Mouse (Mus musculus): ENCODE measurements at regions not wholly inside any gene's neighbourhood (a gene's known extent, or its start where the extent isn't known, plus 50 kb on each side); places are given as distances from the start of the nearest gene placed in this dataset.
"Not testable (repeated sequence)": the region's sequence is repeated elsewhere in the genome, so short reads cannot be mapped to it uniquely, and the experiment has no call there.

DNA sequence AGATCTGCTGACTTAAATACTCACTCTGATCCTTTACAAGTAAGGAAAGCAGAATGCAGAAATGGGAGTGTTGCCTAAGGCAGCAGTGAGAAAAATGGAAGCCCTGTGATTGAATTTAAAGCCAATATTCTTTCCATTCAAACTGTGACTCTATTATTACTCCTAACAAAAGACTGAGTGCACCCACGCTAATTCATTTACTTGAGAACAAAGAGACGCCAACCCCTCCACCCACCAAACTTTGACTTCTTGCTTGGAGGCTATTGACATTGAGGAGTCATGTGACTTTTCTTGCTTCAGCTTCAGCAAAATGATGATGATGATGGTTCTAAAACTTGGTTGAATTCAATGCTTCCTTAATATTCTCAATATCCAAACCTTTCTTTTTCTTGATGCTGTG, 245.6 kb downstream of the Enc1 start:
- DNase-seq (ENCODE audit: low spot score), result no peak

GRCm38 (mm10) chr13:97485886-97486285, 245.0 kb downstream of the Enc1 start:
- no peak for DNase-seq (ENCODE audit: low spot score)

- DNase-seq (ENCODE audit: low spot score), result no peak
Observed at GRCm38 (mm10) chr13:97484808-97485545, 244.1 kb downstream of the Enc1 start.

DNA sequence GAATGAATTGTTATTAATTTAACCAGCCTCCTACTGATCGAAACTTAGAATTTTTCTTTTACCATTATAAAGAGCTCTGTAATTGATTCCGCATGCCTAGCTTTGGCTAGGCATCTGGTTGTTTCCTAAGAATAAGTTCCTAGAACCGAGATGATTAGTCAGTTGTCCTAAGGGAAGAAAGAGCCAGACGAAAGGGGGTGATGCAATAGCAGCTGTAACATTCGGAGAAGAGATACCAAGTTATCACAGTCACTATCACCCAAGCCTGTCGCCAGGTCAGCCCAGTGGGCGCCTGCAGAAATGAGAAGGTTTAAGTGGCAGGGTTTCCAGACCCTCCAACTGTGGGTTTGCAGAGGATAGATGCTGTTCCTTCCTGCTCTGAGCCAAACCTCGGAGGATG, 242.8 kb downstream of the Enc1 start:
- DNase-seq (ENCODE audit: low spot score), result no peak

GRCm38 (mm10) chr13:97482439-97482946, 241.6 kb downstream of the Enc1 start:
- no peak for DNase-seq (ENCODE audit: low spot score)

GRCm38 (mm10) chr13:97481259-97481658, 240.4 kb downstream of the Enc1 start:
- DNase-seq (ENCODE audit: low spot score), result no peak

DNA sequence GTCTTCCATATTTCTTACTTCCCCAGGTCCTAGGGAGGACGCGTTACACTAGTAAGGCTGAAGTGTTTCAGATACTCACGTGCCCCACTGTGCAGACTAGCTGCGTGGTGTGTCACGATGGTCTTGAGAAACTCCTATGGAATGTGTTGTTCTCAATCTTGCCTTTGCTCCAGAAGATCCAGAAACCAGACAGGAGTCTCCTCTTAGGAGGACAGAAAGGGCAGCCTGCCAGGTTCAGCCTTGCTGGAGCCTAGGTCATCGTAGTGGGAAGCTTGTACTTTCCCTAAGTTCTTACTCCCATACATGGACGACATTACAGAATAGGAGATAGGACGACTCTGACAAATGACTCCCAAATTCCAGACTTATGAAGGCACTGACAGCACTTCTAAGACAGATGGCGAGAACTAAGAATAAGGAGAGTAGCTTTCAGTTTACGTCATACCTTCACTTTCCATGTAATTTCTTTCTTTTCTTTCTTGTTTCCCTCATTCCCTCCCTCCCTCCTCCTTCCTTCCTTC, 238.2 kb downstream of the Enc1 start:
- DNase-seq (ENCODE audit: low spot score), result no peak

GRCm38 (mm10) chr13:97473971-97474365, 233.1 kb downstream of the Enc1 start:
- no peak for DNase-seq (ENCODE audit: low spot score)

DNA sequence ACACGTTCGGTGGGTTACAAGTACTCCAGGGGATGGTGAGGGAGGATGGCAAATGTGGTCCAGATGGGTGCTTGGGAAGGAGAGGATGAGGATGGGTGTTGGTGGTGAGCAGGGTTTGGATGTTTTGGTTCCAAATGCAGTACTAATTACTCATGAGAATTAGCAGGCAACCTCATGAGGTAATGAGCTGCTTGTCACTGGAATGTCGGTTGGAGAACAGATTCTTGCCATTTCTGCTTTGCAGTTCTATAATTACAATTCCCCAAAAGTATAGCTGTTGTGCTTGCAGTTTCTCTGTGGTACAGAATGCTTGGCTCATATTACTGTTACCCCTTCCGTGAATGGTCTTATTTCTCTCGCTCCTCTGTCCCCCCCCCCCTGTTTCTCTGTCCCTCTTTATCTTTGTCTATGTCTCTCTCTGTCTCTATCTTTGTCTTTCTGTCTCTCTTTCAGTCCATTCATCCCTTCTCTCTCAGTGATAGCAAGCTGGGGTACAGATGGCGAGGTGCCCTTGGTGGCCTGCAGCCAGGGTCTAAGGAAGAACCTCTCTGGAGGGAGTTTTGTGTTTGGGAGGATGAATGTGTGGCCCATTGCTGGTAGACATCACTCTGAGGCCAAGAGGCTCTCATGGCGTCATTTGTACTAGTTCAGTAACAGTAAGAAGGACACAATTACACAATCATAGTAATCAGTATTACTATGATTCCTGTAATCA, 232.5 kb downstream of the Enc1 start:
- DNase-seq (ENCODE audit: low spot score), result no peak

- DNase-seq (ENCODE audit: low spot score), result no peak
Observed at GRCm38 (mm10) chr13:97469999-97470398, 229.1 kb downstream of the Enc1 start.

DNA sequence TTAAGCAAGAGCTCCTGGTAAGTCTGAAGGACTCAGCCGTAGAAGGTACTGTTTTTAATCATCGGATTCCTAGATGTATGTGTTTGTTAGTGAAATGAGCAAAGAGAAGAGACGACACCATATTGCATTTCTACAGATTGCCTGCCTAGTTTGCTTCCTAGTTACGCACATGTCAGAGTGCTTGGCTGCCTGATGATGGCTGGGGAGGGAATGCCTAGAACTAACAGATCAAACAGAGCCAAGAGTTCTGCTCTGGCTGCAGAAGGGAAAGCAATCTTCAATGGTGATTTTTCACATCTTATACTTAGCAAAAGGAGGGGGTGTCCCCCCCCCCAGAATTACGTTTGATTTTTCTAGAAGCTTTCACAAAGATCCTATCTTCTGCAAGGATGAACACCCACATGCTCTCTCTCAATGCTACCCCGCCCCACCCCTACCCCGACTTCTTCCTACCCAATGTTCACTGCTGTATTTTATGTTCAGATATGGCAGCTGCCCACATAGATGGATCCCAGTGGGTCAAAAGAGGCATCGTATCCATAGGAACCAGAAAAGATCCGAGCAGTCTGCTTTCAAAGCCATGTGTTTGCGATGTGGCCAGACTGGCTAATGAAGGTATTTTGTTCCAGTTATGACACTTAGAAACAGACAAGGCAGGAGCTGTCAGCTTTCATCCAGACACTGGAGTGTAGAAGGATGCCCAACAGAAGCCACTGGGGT, 228.1 kb downstream of the Enc1 start:
- no peak for DNase-seq (ENCODE audit: low spot score)

DNA sequence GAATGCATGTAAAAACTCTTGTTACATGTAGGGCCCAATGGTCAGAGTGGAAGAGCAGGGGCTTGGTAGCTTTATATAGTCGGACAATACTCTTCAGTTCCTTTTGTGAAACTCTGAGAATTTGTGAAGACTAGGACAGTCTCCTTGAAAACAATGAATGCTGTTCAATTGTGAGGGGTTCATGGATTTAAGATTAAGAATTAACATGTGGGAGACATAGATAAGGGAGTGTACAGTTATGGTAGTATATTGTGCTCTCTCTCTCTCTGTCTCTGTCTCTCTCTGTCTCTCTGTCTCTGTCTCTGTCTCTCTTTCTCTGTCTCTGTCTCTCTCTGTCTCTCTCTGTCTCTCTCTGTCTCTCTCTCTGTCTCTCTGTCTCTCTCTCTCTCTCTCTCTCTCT, 225.7 kb downstream of the Enc1 start:
- not testable (repeated sequence) for DNase-seq (ENCODE audit: low spot score)

DNA sequence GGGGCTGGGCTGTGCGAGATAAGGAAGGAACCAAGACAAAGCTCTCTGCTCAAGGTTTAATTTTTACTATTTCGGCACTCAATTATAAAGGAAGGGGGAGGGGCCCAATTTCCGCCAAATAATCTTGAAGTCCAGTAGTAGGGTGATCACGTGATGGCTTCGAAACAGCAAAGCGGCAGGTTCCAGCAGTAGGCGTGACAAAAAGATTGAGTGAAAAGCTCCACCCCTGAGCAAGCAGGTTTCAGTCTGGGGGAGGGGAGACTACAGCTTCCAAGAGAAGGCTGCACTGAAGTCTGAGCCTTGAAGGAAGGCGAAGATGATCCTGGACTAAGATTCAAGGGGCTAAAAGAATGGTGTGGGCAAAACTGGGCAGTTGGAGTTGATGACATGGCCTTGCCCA, 222.9 kb downstream of the Enc1 start:
- DNase-seq (ENCODE audit: low spot score), result no peak

GRCm38 (mm10) chr13:97462884-97463235, 222.0 kb downstream of the Enc1 start:
- no peak for DNase-seq (ENCODE audit: low spot score)

GRCm38 (mm10) chr13:97462110-97462883, 221.4 kb downstream of the Enc1 start:
- DNase-seq (ENCODE audit: low spot score), result no peak

- no peak for DNase-seq (ENCODE audit: low spot score)
Observed at GRCm38 (mm10) chr13:97461207-97461606, 220.3 kb downstream of the Enc1 start.

- no peak for DNase-seq (ENCODE audit: low spot score)
Observed at GRCm38 (mm10) chr13:97459106-97459505, 218.2 kb downstream of the Enc1 start.

GRCm38 (mm10) chr13:97455961-97456360, 215.1 kb downstream of the Enc1 start:
- no peak for DNase-seq (ENCODE audit: low spot score)

DNA sequence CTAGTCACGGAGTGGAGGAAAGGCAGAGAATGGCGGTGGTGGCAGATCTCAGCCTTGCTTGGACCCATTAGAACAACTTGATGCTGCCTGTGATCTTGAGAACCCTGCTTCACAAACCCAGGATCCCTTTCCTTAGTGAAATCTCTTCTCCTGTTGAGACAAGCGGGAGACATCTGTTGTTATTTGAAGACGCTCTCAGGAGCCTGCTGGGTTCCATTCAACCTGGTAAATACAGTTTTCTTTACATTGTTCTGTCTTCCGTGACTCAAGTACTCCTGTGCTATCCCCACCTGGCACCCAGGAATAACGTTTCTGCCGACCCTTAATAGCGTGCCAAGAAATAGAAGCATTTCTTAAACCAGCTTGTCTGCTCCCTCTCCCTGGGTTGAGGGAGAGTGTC, 213.8 kb downstream of the Enc1 start:
- DNase-seq (ENCODE audit: low spot score), result no peak

DNA sequence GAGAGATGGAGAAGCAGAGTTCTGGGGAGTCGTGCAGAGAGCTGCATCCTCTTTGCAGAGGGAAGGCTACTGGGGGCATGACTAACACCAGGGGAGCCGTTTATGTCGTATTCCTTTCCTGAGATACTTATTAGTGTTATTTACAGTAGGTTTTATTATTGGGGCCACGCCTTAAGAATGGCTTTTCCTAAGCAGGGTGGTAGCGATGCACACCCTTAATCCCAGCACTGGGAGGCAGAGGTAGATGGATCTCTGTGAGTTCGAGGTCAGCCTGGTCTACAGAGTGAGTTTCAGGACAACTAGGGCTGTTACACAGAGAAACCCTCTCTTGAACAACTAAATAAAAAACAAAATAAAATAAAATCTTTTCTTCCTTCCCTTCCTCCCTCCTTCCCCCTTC, 212.6 kb downstream of the Enc1 start:
- DNase-seq (ENCODE audit: low spot score), result no peak

DNA sequence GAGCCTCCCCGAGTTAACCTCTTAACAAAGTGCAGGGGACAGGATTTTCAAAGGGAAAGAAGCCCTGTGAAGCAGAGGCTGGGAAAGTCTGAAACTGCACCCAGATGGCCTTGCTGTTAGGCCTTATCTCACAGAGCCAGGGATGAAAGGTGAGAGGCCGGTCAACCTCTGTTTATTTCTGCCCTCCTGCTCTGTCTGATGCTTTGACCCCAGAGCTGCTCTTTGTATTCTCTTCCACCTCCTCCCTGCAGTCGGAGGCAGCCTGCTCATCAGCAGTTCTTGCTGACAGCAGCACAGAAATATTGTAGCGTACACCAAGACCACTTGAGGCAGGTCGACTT, 212.2 kb downstream of the Enc1 start:
- DNase-seq (ENCODE audit: low spot score), result no peak

Measured in urinary bladder, postnatal 10 days (tissue).